ENCODE assay signal across 8 mouse cellular contexts in the genomic region with DNA sequence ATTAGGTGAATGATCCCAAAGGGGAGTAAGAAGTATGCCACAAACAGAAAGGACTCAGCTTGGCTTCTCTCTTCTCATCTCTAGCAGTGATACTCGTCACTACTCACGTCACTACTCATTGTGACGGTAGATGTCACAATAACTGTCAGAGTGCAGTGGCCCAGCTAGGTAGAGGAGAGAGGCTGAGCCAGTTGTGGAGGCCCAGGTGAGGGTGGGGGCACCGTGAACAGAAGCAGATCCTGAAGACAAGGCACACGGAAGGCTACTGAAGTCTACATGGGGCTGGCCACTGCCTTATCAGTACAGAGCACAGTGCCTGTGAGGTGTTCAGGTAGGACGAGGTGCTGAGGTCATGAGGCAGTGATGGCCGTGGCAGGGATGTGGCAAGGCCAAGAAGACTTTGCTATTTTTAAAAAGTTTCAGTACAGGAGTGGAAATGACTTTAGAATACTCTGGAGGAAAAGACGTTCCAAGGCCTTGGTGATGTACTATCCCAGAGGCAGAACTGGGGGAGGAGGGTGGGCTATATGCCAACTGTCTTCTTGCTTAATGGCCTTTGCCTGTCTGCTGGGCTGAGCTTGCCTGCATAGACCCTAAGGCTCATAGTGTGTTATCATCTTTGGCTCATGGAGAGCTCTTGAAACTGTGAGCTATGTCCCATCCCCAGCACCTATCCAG. TPM values are rescaled to one million over a fixed set of nuclear protein-coding genes. Genes with fewer than 3 reads are reported as not detected.
DNase-seq lines count a peak whose midpoint lies in the region; TF ChIP-seq lines count a peak whose summit lies in the region.

No protein-coding gene starts in this region.

- H3K79me2 ChIP-seq in heart, adult 2 months (replicated peaks; ENCODE audit: control insufficient read depth, insufficient read depth, low read length) = no peaks in the 10 kb centered on the region

- no peaks in the 10 kb centered on the region for H3K27me3 ChIP-seq in heart, adult 2 months (ENCODE audit: control insufficient read depth, insufficient read depth, low read length)
- H3K27me3 ChIP-seq in limb, embryonic 10.5 days (ENCODE audit: low read depth, poor library complexity, severe bottlenecking) = no peaks in the 10 kb centered on the region

- TF ChIP-seq POLR2A in heart, adult 2 months (IDR thresholded peaks at IDR 0.05; ENCODE audit: insufficient read depth, low read depth, low read length) = no peak

- H3K9me3 ChIP-seq in limb, embryonic 10.5 days (replicated peaks) = no peaks in the 10 kb centered on the region

- H3K27ac ChIP-seq in heart, adult 2 months = peak overlapping the region; percentile 98
- no peak overlapping the region for H3K27ac ChIP-seq in limb, embryonic 10.5 days
- H3K27ac ChIP-seq in left cerebral cortex, adult 2 months = no peak overlapping the region

- no peak for TF ChIP-seq EP300 in heart, adult 2 months (IDR thresholded peaks at IDR 0.05; ENCODE audit: insufficient read depth, low read depth, low read length)

- DNase-seq in ovary, postnatal 36 days (ENCODE audit: low spot score) = peak; percentile 61
- no peak for DNase-seq in ovary, postnatal 10 days (ENCODE audit: low spot score)
- peak; percentile 60 to 62 for DNase-seq in heart, adult 2 months
- no peak for DNase-seq in limb, embryonic 10.5 days (ENCODE audit: low spot score)
- DNase-seq in natural killer cell, adult 2 months (ENCODE audit: low spot score in 2 of 2) = peak; percentile 48 to 65
- DNase-seq in left cerebral cortex, adult 2 months (ENCODE audit: extremely low spot score in 1 of 2, low spot score in 2 of 2) = no peak
- DNase-seq in right cerebral cortex, postnatal 10 days (ENCODE audit: low spot score in 2 of 2) = no peak
- DNase-seq in layer of hippocampus, adult 9-11 months = no peak

- H3K4me1 ChIP-seq in heart, adult 2 months (ENCODE audit: control insufficient read depth, insufficient read depth, low read length) = peaks cover 36% of the 10 kb centered on the region
- H3K4me1 ChIP-seq in limb, embryonic 10.5 days = peaks cover 82% of the 10 kb centered on the region

- no peaks in the 10 kb centered on the region; the same call in 1 of the 2 replicates for H3K36me3 ChIP-seq in heart, adult 2 months (ENCODE audit: control insufficient read depth, insufficient read depth, low read length)
- H3K36me3 ChIP-seq in limb, embryonic 10.5 days = peaks cover 2% of the 10 kb centered on the region; the same call in 1 of the 2 replicates

- H3K4me3 ChIP-seq in heart, adult 2 months = peak overlapping the region; percentile 71
- H3K4me3 ChIP-seq in limb, embryonic 10.5 days = peak overlapping the region; percentile 67
- H3K4me3 ChIP-seq in left cerebral cortex, adult 2 months = no peak overlapping the region

- peak overlapping the region; percentile 40 for H3K9ac ChIP-seq in heart, adult 2 months (ENCODE audit: low read depth, low read length)

- no peak for TF ChIP-seq CTCF in heart, adult 2 months (IDR thresholded peaks at IDR 0.05)
- TF ChIP-seq CTCF in left cerebral cortex, adult 2 months (IDR thresholded peaks at IDR 0.05) = no peak

- 30% methylated on average over 8 of the region's 8 CpGs for WGBS in heart, adult 2 months
- 69% methylated on average over 8 of the region's 8 CpGs for WGBS in limb, embryonic 10.5 days

- intact Hi-C loops in heart, adult 2 months (cut with DNase I) = no loop called here
- intact Hi-C loops in left cerebral cortex, adult 2 months (cut with DNase I) = no loop called here

RNA-seq across cellular contexts. Expression of gene Tnfrsf1a, which starts 2.3 kb away (rescaled TPM):
- 10 to 100 TPM; 50.8 to 62.8 TPM for total RNA-seq in heart, adult 2 months (2021)
- 57.1 and 59.7 TPM in 2 replicates for polyA plus RNA-seq in heart, adult 2 months (2012; rRNA removed)
- 41.8 and 43.6 TPM in 2 replicates for polyA plus RNA-seq in limb, embryonic 10.5 days (2016; fragmentation: Nextera tagmentation; extraction: Ambion mirVana)
- total RNA-seq in left cerebral cortex, adult 2 months (2021) = 10 to 100 TPM; 10.8 to 11.1 TPM

RNA-seq across cellular contexts. Expression of gene Plekhg6, which starts 29.1 kb away (rescaled TPM):
- total RNA-seq in heart, adult 2 months (2021) = under 1 TPM in 1 of 2 experiments, not detected in 1; 0.08 TPM
- 0.06 and 0.14 TPM in 2 replicates for polyA plus RNA-seq in heart, adult 2 months (2012; rRNA removed)
- polyA plus RNA-seq in limb, embryonic 10.5 days (2016; fragmentation: Nextera tagmentation; extraction: Ambion mirVana) = 0.26 and 0.33 TPM in 2 replicates
- total RNA-seq in left cerebral cortex, adult 2 months (2021) = under 1 TPM; 0.30 to 0.34 TPM

RNA-seq across cellular contexts. Expression of gene Scnn1a, which starts 31.0 kb away (rescaled TPM):
- total RNA-seq in heart, adult 2 months (2021) = under 1 TPM; 0.37 to 0.75 TPM
- polyA plus RNA-seq in heart, adult 2 months (2012; rRNA removed) = 0.76 and 3.1 TPM in 2 replicates
- 1.0 and 1.6 TPM in 2 replicates for polyA plus RNA-seq in limb, embryonic 10.5 days (2016; fragmentation: Nextera tagmentation; extraction: Ambion mirVana)
- total RNA-seq in left cerebral cortex, adult 2 months (2021) = 1 to 10 TPM; 2.5 to 2.7 TPM

RNA-seq across cellular contexts. Expression of gene Ltbr, which starts 37.8 kb away (rescaled TPM):
- 10 to 100 TPM; 28.2 to 28.8 TPM for total RNA-seq in heart, adult 2 months (2021)
- 34.8 and 36.5 TPM in 2 replicates for polyA plus RNA-seq in heart, adult 2 months (2012; rRNA removed)
- 34.3 and 41.5 TPM in 2 replicates for polyA plus RNA-seq in limb, embryonic 10.5 days (2016; fragmentation: Nextera tagmentation; extraction: Ambion mirVana)
- 1 to 10 TPM; 7.9 to 9.1 TPM for total RNA-seq in left cerebral cortex, adult 2 months (2021)

Comparison
In these comparisons a context has a peak if more than half of its experiments do, and no peak if none do; other contexts are left out.
1. DNase-seq: peak in ovary, postnatal 36 days (single experiment), heart, adult 2 months (2 of 2) and natural killer cell, adult 2 months (2 of 2); none in ovary, postnatal 10 days (single experiment), limb, embryonic 10.5 days (single experiment), left cerebral cortex, adult 2 months (0 of 2), right cerebral cortex, postnatal 10 days (0 of 2) and layer of hippocampus, adult 9-11 months (single experiment).
2. RNA of gene Tnfrsf1a, which starts 2.3 kb away (total RNA-seq): 50.8 to 62.8 TPM in heart, adult 2 months; 10.8 to 11.1 TPM in left cerebral cortex, adult 2 months; every median in the first group is over 4 times any median in the second.